In the genomic region with DNA sequence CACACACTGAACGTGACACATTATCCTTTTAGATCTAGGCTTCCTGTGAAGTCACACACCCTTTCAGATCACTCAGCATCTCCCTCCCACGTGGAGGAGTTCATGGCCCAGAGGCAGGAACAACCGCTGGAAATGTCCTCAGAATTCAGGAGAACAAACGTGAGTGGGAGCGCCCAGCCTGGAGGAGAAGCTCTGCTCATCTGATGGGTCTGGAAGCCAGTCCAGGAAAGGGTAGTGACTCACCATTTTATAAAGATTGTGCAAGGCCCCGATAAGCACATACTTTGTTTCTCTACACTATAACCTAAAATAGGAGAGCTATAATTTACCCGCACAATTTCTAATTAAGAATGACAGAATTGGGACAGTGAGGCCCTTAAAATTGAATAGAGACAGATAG, we compare ENCODE assay signal across 12 mouse cellular contexts. TPM values are rescaled to one million over a fixed set of nuclear protein-coding genes. Genes with fewer than 3 reads are reported as not detected.
DNase-seq lines count a peak whose midpoint lies in the region; TF ChIP-seq lines count a peak whose summit lies in the region.
"Had no signal": no experiment of that assay in that cellular context is flagged by ENCODE, and none has a peak within 500 bp of the region (broad histone marks: within the 10 kb centered on the region; RNA-seq: fewer than 3 reads in every experiment).

No protein-coding gene starts in this region.

- intact Hi-C loops in heart, postnatal 25 days (cut with DNase I), result loop anchor here (10.0 kb wide), 1 partner anchor 118 kb away; no protein-coding TSS in a partner anchor
- intact Hi-C loops in gastrocnemius, adult 2 months (cut with DNase I), result no loop called here

- TF ChIP-seq CTCF in gastrocnemius, adult 2 months (IDR thresholded peaks at IDR 0.05), result no peak

- peak overlapping the region; percentile 35; the same call in 1 of the 2 replicates for H3K27ac ChIP-seq in gastrocnemius, adult 2 months
- H3K27ac ChIP-seq: kidney, embryonic 15.5 days had no signal

- no peak overlapping the region for H3K4me3 ChIP-seq in gastrocnemius, adult 2 months
- H3K4me3 ChIP-seq: kidney, embryonic 15.5 days had no signal

- DNase-seq in heart, adult 11 months, result peak; percentile 93
- no peak for DNase-seq in heart, postnatal 25 days (ENCODE audit: low spot score)
- DNase-seq in right cerebral cortex, adult 2 months (ENCODE audit: low spot score in 2 of 2), result peak; percentile 28 to 29
- DNase-seq in right cerebral cortex, postnatal 10 days (ENCODE audit: low spot score in 2 of 2), result no peak
- DNase-seq in gastrocnemius, adult 2 months, result peak; percentile 58
- DNase-seq in skeletal muscle tissue, adult 2 months (ENCODE audit: low read depth, low spot score), result peak; percentile 61
- DNase-seq in kidney, postnatal 14 days, result no peak
- no peak for DNase-seq in cerebellum, adult 8-10 months
- DNase-seq: cerebellum, adult 9-11 months; liver had no signal

RNA-seq across cellular contexts. Expression of a gene that starts 24.1 kb away (rescaled TPM):
- total RNA-seq in heart, postnatal 25 days (2021), result 10 to 100 TPM in 1 of 2 experiments, 1 to 10 TPM in 1; 8.5 to 12.7 TPM
- total RNA-seq in gastrocnemius, adult 2 months (2021), result 1 to 10 TPM in 1 of 2 experiments, under 1 TPM in 1; 0.82 to 1.6 TPM
- total RNA-seq: CH12.LX had no signal

Comparison
In these comparisons a context has a peak if more than half of its experiments do, and no peak if none do; other contexts are left out.
1. DNase-seq: peak in heart, adult 11 months (single experiment), right cerebral cortex, adult 2 months (2 of 2), gastrocnemius, adult 2 months (single experiment) and skeletal muscle tissue, adult 2 months (single experiment); none in heart, postnatal 25 days (single experiment), right cerebral cortex, postnatal 10 days (0 of 2), kidney, postnatal 14 days (single experiment) and cerebellum, adult 8-10 months (single experiment).